Mouse (Mus musculus): ENCODE measurements around the gene Arid4a.

GRCm38 (mm10) chr12:71086331-71086730 lies 70.5 kb downstream of the Arid4a start:
- TF ChIP-seq ZNF384 (IDR thresholded peaks at IDR 0.05; ENCODE audit: low read depth, low read length) (no peak), ELF1 (IDR thresholded peaks at IDR 0.05; ENCODE audit: low read depth, low read length) (no peak), MXI1 (IDR thresholded peaks at IDR 0.05; ENCODE audit: low read depth, low read length) (no peak), UBTF (IDR thresholded peaks at IDR 0.05; ENCODE audit: borderline replicate concordance, insufficient read depth, low read depth, low read length) (no peak), CTCF (IDR thresholded peaks at IDR 0.05 in 2 of 3, conservative IDR thresholded peaks at IDR 0.05 in 1 of 3; ENCODE audit: control insufficient read depth in 1 of 3, insufficient read depth in 1 of 3, low read depth in 2 of 3, low read length in 3 of 3, poor library complexity in 1 of 3, severe bottlenecking in 1 of 3) (no peak), EP300 (IDR thresholded peaks at IDR 0.05; ENCODE audit: low read depth in 1 of 2, low read length in 2 of 2) (no peak), MAX (IDR thresholded peaks at IDR 0.05; ENCODE audit: low read length) (no peak), KAT2A (conservative IDR thresholded peaks at IDR 0.05; ENCODE audit: low read depth, low read length) (no peak), POLR2AphosphoS2 (IDR thresholded peaks at IDR 0.05; ENCODE audit: low read length) (no peak), SIN3A (IDR thresholded peaks at IDR 0.05; ENCODE audit: low read length) (no peak), USF2 (IDR thresholded peaks at IDR 0.05; ENCODE audit: borderline replicate concordance in 1 of 2, insufficient read depth in 1 of 2, low read depth in 1 of 2, low read length in 2 of 2) (no peak)
